Comparison of ENCODE assay signal across 10 mouse cellular contexts in the genomic region with DNA sequence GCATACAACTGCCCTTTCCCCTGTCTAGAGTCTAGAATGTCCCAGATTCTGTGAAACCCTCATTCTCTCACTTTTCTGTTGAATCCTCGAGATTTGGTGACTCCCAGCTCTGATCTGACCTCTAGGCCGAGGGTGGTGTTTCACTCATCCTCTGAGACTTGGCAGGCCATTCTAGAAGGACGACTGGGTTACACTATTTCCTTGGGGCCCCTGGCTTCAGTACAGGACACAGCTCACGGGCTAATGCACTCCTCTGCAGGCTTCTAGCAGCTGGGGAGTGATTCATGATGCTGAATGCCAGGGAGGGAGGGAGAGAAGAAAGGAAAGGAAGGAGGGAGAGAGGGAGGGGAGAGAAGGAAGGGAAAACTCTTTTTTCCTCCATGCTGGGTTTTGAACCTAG. TPM values are rescaled to one million over a fixed set of nuclear protein-coding genes. Genes with fewer than 3 reads are reported as not detected.
DNase-seq lines count a peak whose midpoint lies in the region; ATAC-seq and TF ChIP-seq lines count a peak whose summit lies in the region.
"Had no signal": no experiment of that assay in that cellular context is flagged by ENCODE, and none has a peak within 500 bp of the region (broad histone marks: within the 10 kb centered on the region; RNA-seq: fewer than 3 reads in every experiment).

No protein-coding gene starts in this region.

- H3K9ac ChIP-seq in lung, embryonic 15.5 days = peak overlapping the region; percentile 19; the same call in 1 of the 2 replicates
- no peak overlapping the region for H3K9ac ChIP-seq in embryonic facial prominence, embryonic 15.5 days

- no peak for TF ChIP-seq CTCF in olfactory bulb, adult 2 months (IDR thresholded peaks at IDR 0.05; ENCODE audit: insufficient read depth, low read depth, low read length)

- no peaks in the 10 kb centered on the region for H3K36me3 ChIP-seq in lung, embryonic 15.5 days
- H3K36me3 ChIP-seq in embryonic facial prominence, embryonic 15.5 days = no peaks in the 10 kb centered on the region

- no peak overlapping the region for H3K4me3 ChIP-seq in lung, embryonic 15.5 days
- H3K4me3 ChIP-seq in embryonic facial prominence, embryonic 15.5 days (replicated peaks) = no peak overlapping the region
- no peak overlapping the region for H3K4me3 ChIP-seq in olfactory bulb, adult 2 months (ENCODE audit: insufficient read depth, low read depth, low read length)

- peak; percentile 75 for ATAC-seq in lung, embryonic 15.5 days (ENCODE audit: borderline replicate concordance, extremely low read depth, low FRiP score, low TSS enrichment)
- no peak for ATAC-seq in embryonic facial prominence, embryonic 15.5 days (ENCODE audit: insufficient number of reproducible peaks, low FRiP score, low TSS enrichment, low read depth)

- TF ChIP-seq POLR2A in olfactory bulb, adult 2 months (IDR thresholded peaks at IDR 0.05; ENCODE audit: insufficient read depth, low read depth, low read length) = no peak

- no peak for DNase-seq in lung, postnatal 25 days (ENCODE audit: low spot score)
- DNase-seq in heart, postnatal 10 days = peak; percentile 63 to 66
- no peak for DNase-seq in right cerebral cortex, adult 2 months (ENCODE audit: low spot score in 2 of 2)
- DNase-seq in right cerebral cortex, postnatal 36 days (ENCODE audit: low spot score in 2 of 2) = no peak
- no peak for DNase-seq in left cerebral cortex, postnatal 25 days (ENCODE audit: low spot score in 2 of 2)

- WGBS in lung, embryonic 15.5 days = 13% methylated on average over 4 of the region's 4 CpGs
- WGBS in embryonic facial prominence, embryonic 15.5 days = 24% methylated on average over 4 of the region's 4 CpGs
- WGBS in olfactory bulb, adult 2 months = 20% methylated on average over 4 of the region's 4 CpGs

- H3K9me3 ChIP-seq in lung, embryonic 15.5 days = no peaks in the 10 kb centered on the region
- H3K9me3 ChIP-seq in embryonic facial prominence, embryonic 15.5 days (replicated peaks) = no peaks in the 10 kb centered on the region

- H3K4me1 ChIP-seq in lung, embryonic 15.5 days = peaks cover 27% of the 10 kb centered on the region
- peaks cover 30% of the 10 kb centered on the region for H3K4me1 ChIP-seq in embryonic facial prominence, embryonic 15.5 days
- H3K4me1 ChIP-seq in olfactory bulb, adult 2 months (ENCODE audit: control insufficient read depth, insufficient read depth, low read length) = peaks cover 18% of the 10 kb centered on the region

- no peaks in the 10 kb centered on the region for H3K27me3 ChIP-seq in lung, embryonic 15.5 days
- H3K27me3 ChIP-seq in embryonic facial prominence, embryonic 15.5 days = no peaks in the 10 kb centered on the region

- H3K4me2 ChIP-seq in lung, embryonic 15.5 days = peak overlapping the region; percentile 33; the same call in 1 of the 2 replicates
- no peak overlapping the region for H3K4me2 ChIP-seq in embryonic facial prominence, embryonic 15.5 days (replicated peaks)

- intact Hi-C loops in heart, postnatal 10 days (cut with DNase I) = no loop called here
- intact Hi-C loops in left cerebral cortex, postnatal 25 days (cut with DNase I) = no loop called here

- H3K27ac ChIP-seq in lung, embryonic 15.5 days = peak overlapping the region; percentile 97
- peak overlapping the region; percentile 89 for H3K27ac ChIP-seq in embryonic facial prominence, embryonic 15.5 days (replicated peaks)
- peak overlapping the region; percentile 14; the same call in 1 of the 2 replicates for H3K27ac ChIP-seq in olfactory bulb, adult 2 months (ENCODE audit: insufficient read depth, low read depth, low read length)

RNA-seq across cellular contexts. Expression of a gene that starts 22.1 kb away (rescaled TPM):
- not detected in 2 replicates for polyA plus RNA-seq in lung, embryonic 15.5 days (2015; fragmentation: Nextera tagmentation; extraction: Ambion mirVana)
- not detected in 2 replicates for polyA plus RNA-seq in embryonic facial prominence, embryonic 15.5 days (2015; fragmentation: Nextera tagmentation; extraction: Ambion mirVana)
- total RNA-seq in heart, postnatal 10 days (2021) = not detected
- not detected in 2 replicates for polyA plus RNA-seq in olfactory bulb, adult 2 months (2012; ENCODE audit: insufficient read depth, insufficient read length, low replicate concordance, missing spikeins)
- not detected for total RNA-seq in left cerebral cortex, postnatal 25 days (2021)
- polyA plus RNA-seq: brain, embryonic 14.5 days; liver, embryonic 16.5 days had no signal

RNA-seq across cellular contexts. Expression of a gene that starts 22.2 kb away (rescaled TPM):
- polyA plus RNA-seq in lung, embryonic 15.5 days (2015; fragmentation: Nextera tagmentation; extraction: Ambion mirVana) = 0.17 TPM in 1 of 2 replicates, not detected in the other
- polyA plus RNA-seq in embryonic facial prominence, embryonic 15.5 days (2015; fragmentation: Nextera tagmentation; extraction: Ambion mirVana) = not detected in 2 replicates
- not detected for total RNA-seq in heart, postnatal 10 days (2021)
- polyA plus RNA-seq in olfactory bulb, adult 2 months (2012; ENCODE audit: insufficient read depth, insufficient read length, low replicate concordance, missing spikeins) = not detected in 2 replicates
- total RNA-seq in left cerebral cortex, postnatal 25 days (2021) = not detected
- polyA plus RNA-seq: liver, embryonic 16.5 days had no signal

Comparison
In these comparisons a context has a peak if more than half of its experiments do, and no peak if none do; other contexts are left out.
1. H3K27ac ChIP-seq: peak in every context shown above with its lines; median percentile 97 in lung, embryonic 15.5 days; 89 in embryonic facial prominence, embryonic 15.5 days; 14 in olfactory bulb, adult 2 months.
2. DNase-seq: peak in heart, postnatal 10 days (2 of 2); none in lung, postnatal 25 days (single experiment), right cerebral cortex, adult 2 months (0 of 2), right cerebral cortex, postnatal 36 days (0 of 2) and left cerebral cortex, postnatal 25 days (0 of 2).